Mouse (Mus musculus) cerebellum, adult 8-10 months (tissue): ENCODE results near the gene Med13.
"Not testable (repeated sequence)": the region's sequence is repeated elsewhere in the genome, so short reads cannot be mapped to it uniquely, and the experiment has no call there.

Experiments
- DNase-seq: peaks from one replicate; pipeline ENCODE4 v3.0.0; 2022

Gene Med13

DNA sequence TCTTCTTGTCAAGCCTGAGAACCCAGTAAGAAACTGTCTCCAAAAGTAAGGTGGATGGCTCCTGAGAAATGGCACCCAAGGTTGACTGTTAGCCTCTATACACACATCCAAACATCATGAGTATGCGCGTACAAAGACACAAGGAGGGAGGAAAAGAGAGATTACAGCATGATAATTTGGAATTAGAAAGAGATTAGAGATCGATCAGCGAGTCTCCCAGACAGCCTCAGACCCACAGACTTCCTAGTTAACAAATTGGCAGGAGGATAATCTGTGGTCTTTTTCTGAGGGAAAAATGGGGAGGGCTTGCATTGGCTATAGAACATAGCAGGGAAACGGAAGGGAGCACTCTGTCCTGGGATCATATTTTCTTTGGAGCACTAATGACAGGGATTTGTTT lies 20.4 kb upstream of the Med13 start:
- DNase-seq = no peak

GRCm38 (mm10) chr11:86376707-86377106 lies 19.3 kb upstream of the Med13 start:
- DNase-seq = no peak

DNA sequence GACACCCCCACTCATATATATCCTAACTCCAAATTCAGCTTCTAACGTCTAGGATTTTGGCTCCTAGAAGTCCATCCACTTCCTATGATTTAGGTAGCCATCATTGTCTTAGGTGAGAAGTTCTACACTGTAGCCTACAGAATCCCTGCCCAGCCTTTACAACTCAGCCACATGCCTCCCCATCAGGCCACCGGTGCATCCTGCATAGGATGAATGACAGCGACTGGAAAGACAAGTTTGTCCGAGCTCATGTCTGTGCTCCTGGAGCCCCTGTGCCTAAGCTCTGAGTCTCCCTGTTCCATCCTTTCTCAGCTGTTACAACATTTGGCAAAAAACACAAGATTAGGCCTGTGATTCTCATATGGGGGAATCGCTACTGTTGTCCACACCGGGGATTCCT lies 17.7 kb upstream of the Med13 start:
- DNase-seq = no peak

GRCm38 (mm10) chr11:86371266-86371665 lies 13.9 kb upstream of the Med13 start:
- DNase-seq = no peak

GRCm38 (mm10) chr11:86369860-86370259 lies 12.5 kb upstream of the Med13 start:
- no peak for DNase-seq

DNA sequence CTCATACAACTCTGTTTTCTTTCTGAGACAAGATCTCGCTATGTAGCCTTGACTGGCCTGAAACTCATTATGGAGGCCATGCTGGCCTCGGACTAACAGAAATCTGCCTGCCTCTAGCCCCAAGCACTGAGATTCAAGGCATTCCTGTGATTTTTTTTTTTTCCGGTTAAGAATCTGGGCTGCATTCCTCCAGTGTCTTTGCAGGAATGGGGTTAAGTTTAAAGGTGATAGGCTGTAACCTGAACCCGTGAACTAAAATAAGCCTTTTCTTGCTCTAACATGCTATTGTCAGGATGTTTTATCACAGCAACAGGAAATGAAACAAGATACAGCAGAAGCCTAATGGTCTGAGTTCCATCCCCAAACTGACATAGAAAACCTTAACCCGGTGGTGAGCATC lies 11.6 kb upstream of the Med13 start:
- no peak for DNase-seq

GRCm38 (mm10) chr11:86364709-86365452 lies 7.5 kb upstream of the Med13 start:
- DNase-seq = no peak

- peak; percentile 99 for DNase-seq
These were observed 654 bp upstream of the Med13 start for GRCm38 (mm10) chr11:86357984-86358528.

DNA sequence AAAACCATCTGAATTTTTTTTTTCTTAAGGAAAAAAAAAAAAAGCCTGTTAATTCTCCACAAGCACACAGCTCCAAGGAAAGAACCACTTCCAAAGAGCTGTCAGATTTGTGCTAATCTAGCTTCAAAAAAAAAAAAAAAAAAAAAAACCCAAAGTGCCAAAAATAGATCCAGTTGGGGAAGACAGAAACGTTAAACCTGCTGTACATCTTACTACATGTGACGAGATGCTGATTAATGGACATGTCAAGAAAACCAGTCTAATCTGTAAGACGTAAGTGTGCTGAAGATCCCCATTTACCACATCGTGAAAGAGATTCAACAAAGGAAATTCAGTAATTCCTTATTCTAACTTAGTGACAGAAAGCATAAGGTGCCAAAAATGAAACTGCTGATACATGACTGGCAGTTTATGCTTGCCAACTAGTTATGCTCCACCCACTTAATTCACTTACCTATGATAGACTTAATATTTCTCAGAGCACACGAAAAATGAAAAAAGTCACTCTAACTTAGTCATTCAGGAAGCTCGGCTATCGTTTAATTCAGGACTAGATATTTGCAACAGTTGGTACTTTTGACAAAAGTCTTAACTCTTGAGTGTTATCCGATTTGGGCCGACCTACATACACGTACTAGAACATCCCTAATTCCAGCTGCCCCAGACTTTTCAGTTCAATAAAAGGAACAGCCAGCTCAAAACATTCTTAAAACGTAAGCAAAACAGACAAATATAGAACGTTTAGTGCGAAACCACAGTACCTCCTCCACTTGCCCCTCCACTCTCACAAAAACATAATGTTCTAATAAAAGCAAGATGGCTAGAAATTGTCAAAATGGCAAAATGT lies 1.2 kb downstream of the Med13 start:
- DNase-seq = no peak

DNA sequence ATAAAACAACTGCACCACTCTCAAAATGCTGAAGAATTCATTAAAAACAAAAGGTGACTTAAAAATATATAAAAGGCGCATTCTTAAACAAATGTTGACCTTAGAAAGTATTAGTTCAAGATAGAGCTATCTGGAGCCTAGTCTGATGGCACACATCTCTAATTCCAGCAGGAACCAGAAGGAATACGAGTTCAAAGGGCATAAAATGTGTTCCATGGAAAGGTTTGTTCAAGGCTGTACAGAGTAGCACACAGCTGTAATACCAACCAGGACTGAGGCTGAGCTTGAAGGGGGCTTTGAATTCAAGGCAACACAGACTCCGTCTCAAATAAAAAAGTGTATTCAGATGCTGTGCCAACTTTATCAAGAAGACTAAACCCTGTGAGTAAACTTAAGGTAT lies 3.8 kb downstream of the Med13 start:
- DNase-seq = no peak

GRCm38 (mm10) chr11:86351766-86352315 lies 5.6 kb downstream of the Med13 start:
- no peak for DNase-seq

GRCm38 (mm10) chr11:86350636-86351138 lies 6.7 kb downstream of the Med13 start:
- no peak for DNase-seq

GRCm38 (mm10) chr11:86349325-86349724 lies 8.1 kb downstream of the Med13 start:
- DNase-seq = no peak

DNA sequence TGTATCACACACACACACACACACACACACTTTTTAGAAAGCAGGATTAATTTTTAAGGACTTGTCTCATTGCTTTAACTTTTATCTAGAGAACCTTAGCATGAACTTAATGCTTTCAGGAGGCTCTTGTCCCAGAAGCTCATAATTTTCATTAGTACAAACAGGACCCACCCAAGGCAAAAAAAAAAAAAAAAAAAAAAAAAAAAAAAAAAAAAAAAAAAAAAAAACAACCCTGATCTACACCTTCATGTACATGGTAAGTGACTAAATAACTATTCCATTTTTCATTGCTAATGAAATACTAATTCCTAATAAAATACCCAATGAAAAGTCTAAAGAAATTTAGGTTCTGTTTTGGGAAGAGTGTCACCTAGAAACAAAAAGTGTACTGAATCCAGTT lies 8.5 kb downstream of the Med13 start:
- DNase-seq = no peak

- no peak for DNase-seq
These were observed 9.8 kb downstream of the Med13 start for GRCm38 (mm10) chr11:86347387-86348122.

DNA sequence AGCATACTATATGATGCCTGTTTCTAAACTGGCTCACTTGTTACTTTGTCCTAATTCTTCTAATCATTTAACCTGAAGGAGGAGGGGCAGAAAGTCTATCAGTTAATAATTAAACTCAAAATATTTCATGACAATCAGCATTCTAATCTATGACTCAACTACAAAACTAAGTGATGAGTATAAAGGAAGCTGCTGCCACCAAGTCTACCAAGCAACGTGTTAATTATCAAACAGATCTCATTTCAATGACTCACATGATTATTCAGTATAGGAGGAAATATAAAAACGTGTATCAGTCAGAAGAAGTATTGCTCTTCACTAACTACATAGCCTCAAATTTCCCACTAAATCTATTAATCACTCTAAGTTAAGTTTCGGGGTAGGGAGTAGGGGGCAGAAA lies 10.9 kb downstream of the Med13 start:
- no peak for DNase-seq

- not testable (repeated sequence) for DNase-seq
These were observed 12.5 kb downstream of the Med13 start for GRCm38 (mm10) chr11:86344940-86345339.

DNA sequence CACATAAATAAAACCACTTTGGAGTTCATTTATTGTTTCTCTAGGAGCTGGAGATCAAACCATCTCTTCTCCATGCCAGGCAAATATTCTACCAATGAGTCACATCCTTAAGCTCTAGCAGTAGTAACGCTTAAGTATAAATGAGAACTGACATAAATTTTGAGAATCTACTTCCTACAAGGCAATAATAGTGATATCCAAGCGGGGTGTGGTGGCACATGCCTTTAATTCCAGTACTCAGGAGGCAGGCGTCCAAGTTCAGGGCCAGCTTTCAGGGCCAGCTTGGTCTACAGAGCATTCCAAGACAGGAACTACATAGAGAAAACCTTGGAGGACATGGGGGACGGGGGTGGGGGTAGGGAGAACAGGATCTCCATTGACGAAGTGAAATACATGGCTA lies 33.2 kb downstream of the Med13 start:
- no peak for DNase-seq

DNA sequence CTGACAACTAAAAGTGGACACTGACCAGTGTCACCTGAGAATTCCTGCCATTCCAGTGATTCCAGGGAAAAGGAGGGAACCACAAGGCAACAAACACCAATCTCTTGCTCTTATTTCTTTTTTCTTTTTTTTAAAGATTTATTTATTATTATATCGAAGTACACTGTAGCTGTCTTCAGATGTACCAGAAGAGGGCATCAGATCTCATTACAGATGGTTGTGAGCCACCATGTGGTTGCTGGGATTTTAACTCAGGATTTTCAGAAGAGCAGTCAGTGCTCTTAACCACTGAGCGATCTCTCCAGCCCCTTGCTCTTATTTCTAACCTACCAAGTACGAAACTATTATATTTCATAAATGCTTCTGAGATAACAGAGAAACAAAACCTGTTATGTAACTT lies 42.4 kb downstream of the Med13 start:
- not testable (repeated sequence) for DNase-seq

GRCm38 (mm10) chr11:86310280-86310679 lies 47.1 kb downstream of the Med13 start:
- DNase-seq = no peak

DNA sequence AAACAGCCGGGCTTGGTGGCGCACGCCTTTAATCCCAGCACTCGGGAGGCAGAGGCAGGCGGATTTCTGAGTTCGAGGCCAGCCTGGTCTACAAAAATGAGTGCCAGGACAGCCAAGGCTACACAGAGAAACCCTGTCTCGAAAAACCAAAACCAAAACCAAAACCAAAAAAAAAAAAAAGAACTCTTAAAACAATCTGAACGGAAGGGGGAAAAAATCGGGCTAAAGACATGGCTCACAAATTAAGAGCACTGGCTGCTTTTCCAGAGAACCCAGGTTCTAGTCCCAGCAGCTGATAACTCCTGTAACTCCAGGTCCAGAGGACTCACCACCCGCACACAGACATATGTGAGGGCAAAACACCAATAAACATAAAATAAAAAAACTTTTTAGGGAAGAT lies 65.2 kb downstream of the Med13 start:
- DNase-seq = not testable (repeated sequence)

GRCm38 (mm10) chr11:86291714-86292113 lies 65.7 kb downstream of the Med13 start:
- DNase-seq = no peak

DNA sequence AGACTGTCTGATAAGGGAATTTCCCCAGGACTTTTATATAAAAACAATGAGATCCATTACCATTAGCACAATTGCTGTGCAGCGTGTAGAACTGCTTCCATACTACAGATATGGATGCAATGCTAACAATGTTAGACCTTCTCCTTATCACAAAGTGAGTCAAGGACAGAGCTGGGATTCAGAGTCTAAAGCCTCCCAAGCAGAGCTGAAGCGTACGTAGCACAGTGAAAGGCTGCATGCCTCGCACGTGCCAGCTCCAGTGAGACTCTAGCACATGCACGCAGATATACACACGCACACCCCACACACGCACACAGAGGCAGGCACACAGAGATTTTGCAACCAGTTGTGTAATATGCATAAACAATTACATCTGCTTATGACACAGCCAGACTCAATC lies 71.7 kb downstream of the Med13 start:
- DNase-seq = no peak
